Mouse (Mus musculus): Measurements from ENCODE around the gene Samd4b. TPM values are rescaled to one million over a fixed set of nuclear protein-coding genes. Genes with fewer than 3 reads are reported as not detected.
A peak's percentile ranks its signal among the peaks of the same experiment; 100 is the strongest.

Samd4b gene
- polyA plus RNA-seq, 1 experiment from 2014 or later = 33.3 TPM

- Histone ChIP-seq H3K9me3 (no peaks in the 10 kb centered on the region), H3K9ac (no peak overlapping the region), H3K27ac (no peak overlapping the region), H3K36me3 (peaks cover 45% of the 10 kb centered on the region), H3K27me3 (no peaks in the 10 kb centered on the region), H3K4me3 (no peak overlapping the region), H3K4me1 (peaks cover 10% of the 10 kb centered on the region; the same call in 1 of the 2 replicates), H3K4me2 (no peak overlapping the region)
- ATAC-seq (ENCODE audit: insufficient number of reproducible peaks, insufficient read depth, low FRiP score, low TSS enrichment, low read depth) = no peak
- 81% methylated on average over 6 of the region's 6 CpGs for WGBS
Observed at GRCm38 (mm10) chr7:28557708-28558107, 40.2 kb downstream of the Samd4b start.

GRCm38 (mm10) chr7:28557069-28557468, 40.9 kb downstream of the Samd4b start:
- Histone ChIP-seq H3K4me3 (no peak overlapping the region), H3K4me2 (no peak overlapping the region), H3K9ac (no peak overlapping the region; the same call in 1 of the 2 replicates), H3K4me1 (peaks cover 10% of the 10 kb centered on the region; the same call in 1 of the 2 replicates), H3K27ac (no peak overlapping the region), H3K9me3 (no peaks in the 10 kb centered on the region), H3K36me3 (peaks cover 39% of the 10 kb centered on the region), H3K27me3 (no peaks in the 10 kb centered on the region)
- ATAC-seq (ENCODE audit: insufficient number of reproducible peaks, insufficient read depth, low FRiP score, low TSS enrichment, low read depth) = no peak
- 74% methylated on average over 5 of the region's 5 CpGs for WGBS

- no peaks in the 10 kb centered on the region for H3K27me3 ChIP-seq
- H3K4me3 ChIP-seq = no peak overlapping the region
Observed at GRCm38 (mm10) chr7:28555939-28556535, 41.9 kb downstream of the Samd4b start.

GRCm38 (mm10) chr7:28553076-28553475, 44.9 kb downstream of the Samd4b start:
- Histone ChIP-seq H3K4me3 (no peak overlapping the region), H3K27ac (no peak overlapping the region), H3K27me3 (peaks cover 7% of the 10 kb centered on the region), H3K9ac (no peak overlapping the region), H3K4me2 (no peak overlapping the region), H3K9me3 (no peaks in the 10 kb centered on the region), H3K36me3 (peaks cover 3% of the 10 kb centered on the region; the same call in 1 of the 2 replicates), H3K4me1 (peaks cover 10% of the 10 kb centered on the region; the same call in 1 of the 2 replicates)
- WGBS = 92% methylated on average over 6 of the region's 6 CpGs
- ATAC-seq (ENCODE audit: insufficient number of reproducible peaks, insufficient read depth, low FRiP score, low TSS enrichment, low read depth) = no peak

More at GRCm38 (mm10) chr7:28555939-28556535, 41.9 kb downstream of the Samd4b start:
- no peaks in the 10 kb centered on the region for H3K9me3 ChIP-seq
- no peak for ATAC-seq (ENCODE audit: insufficient number of reproducible peaks, insufficient read depth, low FRiP score, low TSS enrichment, low read depth)
- H3K9ac ChIP-seq = no peak overlapping the region
- peaks cover 31% of the 10 kb centered on the region for H3K36me3 ChIP-seq
- no peak overlapping the region for H3K27ac ChIP-seq
- H3K4me1 ChIP-seq = peaks cover 10% of the 10 kb centered on the region; the same call in 1 of the 2 replicates
- WGBS = 20% methylated on average over 5 of the region's 5 CpGs
- H3K4me2 ChIP-seq = no peak overlapping the region

- Histone ChIP-seq H3K36me3 (no peaks in the 10 kb centered on the region), H3K27ac (no peak overlapping the region), H3K27me3 (peaks cover 61% of the 10 kb centered on the region), H3K9ac (no peak overlapping the region), H3K4me3 (no peak overlapping the region; the same call in 1 of the 2 replicates), H3K4me2 (no peak overlapping the region), H3K9me3 (no peaks in the 10 kb centered on the region), H3K4me1 (peaks cover 18% of the 10 kb centered on the region)
- no peak for ATAC-seq (ENCODE audit: insufficient number of reproducible peaks, insufficient read depth, low FRiP score, low TSS enrichment, low read depth)
- 62% methylated on average over 7 of the region's 7 CpGs for WGBS
Observed at GRCm38 (mm10) chr7:28547628-28548027, 50.3 kb downstream of the Samd4b start.

GRCm38 (mm10) chr7:28547154-28547553, 50.8 kb downstream of the Samd4b start, which contains the start of gene Nccrp1:
Gene Nccrp1 (minus strand): TSS chr7:28547254.
- no peak within 1 kb of the TSS for H3K27ac ChIP-seq
- no peak for ATAC-seq (ENCODE audit: insufficient number of reproducible peaks, insufficient read depth, low FRiP score, low TSS enrichment, low read depth)
- no peaks in the 10 kb centered on the region for H3K9me3 ChIP-seq
- 2% methylated on average over 5 of the region's 5 CpGs for WGBS
- peak within 1 kb of the TSS; percentile 57 for H3K4me2 ChIP-seq
- H3K4me3 ChIP-seq = peak within 1 kb of the TSS; percentile 30
- H3K9ac ChIP-seq = peak within 1 kb of the TSS; percentile 51; the same call in 1 of the 2 replicates
- no peaks in the 10 kb centered on the region for H3K36me3 ChIP-seq
- peaks cover 61% of the 10 kb centered on the region for H3K27me3 ChIP-seq
- H3K4me1 ChIP-seq = peaks cover 18% of the 10 kb centered on the region

GRCm38 (mm10) chr7:28546649-28547048, 51.3 kb downstream of the Samd4b start:
- Histone ChIP-seq H3K27ac (no peak overlapping the region), H3K36me3 (no peaks in the 10 kb centered on the region), H3K4me2 (peak overlapping the region; percentile 57), H3K9ac (peak overlapping the region; percentile 51; the same call in 1 of the 2 replicates), H3K4me1 (peaks cover 18% of the 10 kb centered on the region), H3K4me3 (peak overlapping the region; percentile 30), H3K9me3 (no peaks in the 10 kb centered on the region), H3K27me3 (peaks cover 61% of the 10 kb centered on the region)
- WGBS = 2% methylated on average over 22 of the region's 22 CpGs
- ATAC-seq (ENCODE audit: insufficient number of reproducible peaks, insufficient read depth, low FRiP score, low TSS enrichment, low read depth) = no peak

GRCm38 (mm10) chr7:28545891-28546210, 52.1 kb downstream of the Samd4b start:
- Histone ChIP-seq H3K4me1 (peaks cover 18% of the 10 kb centered on the region), H3K36me3 (no peaks in the 10 kb centered on the region)
- 34% methylated on average over 7 of the region's 7 CpGs for WGBS

GRCm38 (mm10) chr7:28545048-28545890, 52.7 kb downstream of the Samd4b start:
- H3K27ac ChIP-seq = no peak overlapping the region
- no peak overlapping the region for H3K9ac ChIP-seq
- no peaks in the 10 kb centered on the region for H3K9me3 ChIP-seq
- 24% methylated on average over 14 of the region's 14 CpGs for WGBS
- peaks cover 18% of the 10 kb centered on the region for H3K4me1 ChIP-seq
- no peak overlapping the region for H3K4me2 ChIP-seq
- no peak for ATAC-seq (ENCODE audit: insufficient number of reproducible peaks, insufficient read depth, low FRiP score, low TSS enrichment, low read depth)
- peaks cover 61% of the 10 kb centered on the region for H3K27me3 ChIP-seq
- H3K4me3 ChIP-seq = no peak overlapping the region
- no peaks in the 10 kb centered on the region for H3K36me3 ChIP-seq

More at GRCm38 (mm10) chr7:28545891-28546210, 52.1 kb downstream of the Samd4b start:
- H3K27ac ChIP-seq = no peak overlapping the region
- H3K27me3 ChIP-seq = peaks cover 61% of the 10 kb centered on the region
- no peak for ATAC-seq (ENCODE audit: insufficient number of reproducible peaks, insufficient read depth, low FRiP score, low TSS enrichment, low read depth)
- H3K9me3 ChIP-seq = no peaks in the 10 kb centered on the region
- no peak overlapping the region for H3K9ac ChIP-seq
- 0 out of 2 replicates have a peak overlapping the region, but pooled peaks have one; percentile 57 for H3K4me2 ChIP-seq
- no peak overlapping the region for H3K4me3 ChIP-seq

- Histone ChIP-seq H3K4me2 (peak overlapping the region; percentile 26; the same call in 1 of the 2 replicates), H3K9me3 (no peaks in the 10 kb centered on the region), H3K27me3 (peaks cover 61% of the 10 kb centered on the region), H3K9ac (no peak overlapping the region), H3K4me1 (peaks cover 18% of the 10 kb centered on the region), H3K36me3 (no peaks in the 10 kb centered on the region), H3K27ac (no peak overlapping the region), H3K4me3 (no peak overlapping the region)
- 1% methylated on average over 26 of the region's 27 CpGs for WGBS
- ATAC-seq (ENCODE audit: insufficient number of reproducible peaks, insufficient read depth, low FRiP score, low TSS enrichment, low read depth) = no peak
Observed at GRCm38 (mm10) chr7:28544051-28544601, 53.8 kb downstream of the Samd4b start.

GRCm38 (mm10) chr7:28540526-28540925, 57.4 kb downstream of the Samd4b start, which contains the start of gene Sycn:
Gene Sycn (plus strand): TSS chr7:28540885.
- H3K27me3 ChIP-seq = peaks cover 29% of the 10 kb centered on the region

More at GRCm38 (mm10) chr7:28540526-28540925, 57.4 kb downstream of the Samd4b start, which contains the start of gene Sycn:
- H3K4me1 ChIP-seq = no peaks in the 10 kb centered on the region
- no peaks in the 10 kb centered on the region for H3K9me3 ChIP-seq
- no peak within 1 kb of the TSS for H3K27ac ChIP-seq
- WGBS = 76% methylated on average over 4 of the region's 4 CpGs
- no peak within 1 kb of the TSS for H3K9ac ChIP-seq
- no peaks in the 10 kb centered on the region for H3K36me3 ChIP-seq
- no peak for ATAC-seq (ENCODE audit: insufficient number of reproducible peaks, insufficient read depth, low FRiP score, low TSS enrichment, low read depth)
- no peak within 1 kb of the TSS for H3K4me2 ChIP-seq
- H3K4me3 ChIP-seq = no peak within 1 kb of the TSS
